Mouse (Mus musculus) heart, embryonic 11.5 days (tissue): ENCODE results near the gene Ppm1d. TPM values are rescaled to one million over a fixed set of nuclear protein-coding genes. Genes with fewer than 3 reads are reported as not detected.

Experiments used
- ATAC-seq: fragments of 200-750 bp; cut with Nextera tagmentation; replicated peaks from 2 replicates; pipeline ENCODE4 v1.8.0; 2017; ENCODE audit warnings: moderate library complexity; ENCODE audit not compliant: insufficient number of reproducible peaks, low FRiP score, low TSS enrichment
- H3K27ac ChIP-seq: fragments of 300-500 bp; sonication (generic); 2 replicates; pipeline ENCODE4 v1.5.1; 2014; ENCODE audit warnings: mild to moderate bottlenecking, low read depth, low read length
- H3K27me3 ChIP-seq: fragments of 300-500 bp; sonication (generic); 2 replicates; pipeline ENCODE4 v1.6.1; 2014; ENCODE audit warnings: mild to moderate bottlenecking, low read length, mixed read lengths; ENCODE audit not compliant: control insufficient read depth, insufficient read depth
- H3K36me3 ChIP-seq: fragments of 300-500 bp; sonication (generic); 2 replicates; pipeline ENCODE4 v1.6.1; 2014; ENCODE audit warnings: mild to moderate bottlenecking, low read length, moderate library complexity, mixed read lengths; ENCODE audit not compliant: control insufficient read depth, insufficient read depth
- H3K4me1 ChIP-seq: fragments of 300-500 bp; sonication (generic); 2 replicates; pipeline ENCODE4 v1.6.1; 2014; ENCODE audit warnings: low read length; ENCODE audit not compliant: control insufficient read depth, insufficient read depth
- H3K4me2 ChIP-seq: fragments of 300-500 bp; sonication (generic); 2 replicates; pipeline ENCODE4 v1.6.1; 2014; ENCODE audit warnings: mild to moderate bottlenecking, moderate library complexity
- H3K4me3 ChIP-seq: fragments of 300-500 bp; sonication (generic); 2 replicates; pipeline ENCODE4 v1.5.1; 2014; ENCODE audit warnings: low read depth, low read length
- H3K9ac ChIP-seq: fragments of 300-500 bp; sonication (generic); 2 replicates; pipeline ENCODE4 v1.6.1; 2014; ENCODE audit warnings: mild to moderate bottlenecking, low read depth, low read length, moderate library complexity
- H3K9me3 ChIP-seq: fragments of 300-500 bp; sonication (generic); replicated peaks from 2 replicates; pipeline ENCODE4 v1.6.1; 2016; ENCODE audit warnings: low read length; ENCODE audit not compliant: control insufficient read depth
- WGBS: fragments of 180-500 bp; shearing (Covaris S2); extraction: QIAGEN DNeasy Blood & Tissue Kit; methylation state at CpG from one replicate; pipeline ENCODE4 v1.1.7; 2014; ENCODE audit not compliant: insufficient replicate concordance; 5-methylcytosine and 5-hydroxymethylcytosine counted together
- polyA plus RNA-seq: library from polyadenylated mRNA; unstranded; fragments of >200 nt; fragmentation: Nextera tagmentation; extraction: Ambion mirVana; gene quantifications from 2 replicates; pipeline ENCODE4 v1.2.1, GENCODE M21; 2014

The Ppm1d gene
- 15.6 and 16.0 TPM in 2 replicates for polyA plus RNA-seq

- WGBS, result under 1% methylated on average over 73 of the region's 78 CpGs
- H3K27ac ChIP-seq, result peak within 1 kb of the TSS; percentile 88
Observed at GRCm38 (mm10) chr11:85310713-85311574, at the start of gene Ppm1d. Gene Ppm1d (plus strand): TSS chr11:85311244.

GRCm38 (mm10) chr11:85264635-85265034, 46.4 kb upstream of the Ppm1d start:
- Histone ChIP-seq H3K9me3 (no peaks in the 10 kb centered on the region), H3K27ac (no peak overlapping the region), H3K27me3 (no peaks in the 10 kb centered on the region), H3K4me2 (no peak overlapping the region), H3K4me3 (no peak overlapping the region), H3K36me3 (no peaks in the 10 kb centered on the region), H3K9ac (no peak overlapping the region), H3K4me1 (no peaks in the 10 kb centered on the region)
- 55% methylated on average over 5 of the region's 5 CpGs for WGBS
- ATAC-seq, result no peak

More at GRCm38 (mm10) chr11:85310713-85311574, at the start of gene Ppm1d:
- Histone ChIP-seq H3K36me3 (peaks cover 7% of the 10 kb centered on the region), H3K4me1 (peaks cover 20% of the 10 kb centered on the region; the same call in 1 of the 2 replicates), H3K4me2 (peak within 1 kb of the TSS; percentile 90), H3K9me3 (no peaks in the 10 kb centered on the region), H3K9ac (peak within 1 kb of the TSS; percentile 92), H3K4me3 (peak within 1 kb of the TSS; percentile 86), H3K27me3 (no peaks in the 10 kb centered on the region)
- ATAC-seq, result peak; percentile 92

GRCm38 (mm10) chr11:85267393-85267792, 43.7 kb upstream of the Ppm1d start:
- WGBS, result 89% methylated on average over 1 of the region's 1 CpGs
- H3K27ac ChIP-seq, result no peak overlapping the region

GRCm38 (mm10) chr11:85270631-85271030, 40.4 kb upstream of the Ppm1d start:
- Histone ChIP-seq H3K4me2 (no peak overlapping the region), H3K27me3 (no peaks in the 10 kb centered on the region), H3K27ac (no peak overlapping the region), H3K4me3 (no peak overlapping the region), H3K36me3 (no peaks in the 10 kb centered on the region), H3K9me3 (no peaks in the 10 kb centered on the region), H3K4me1 (no peaks in the 10 kb centered on the region), H3K9ac (no peak overlapping the region)
- ATAC-seq, result no peak
- WGBS, result 54% methylated on average over 3 of the region's 3 CpGs

More at GRCm38 (mm10) chr11:85267393-85267792, 43.7 kb upstream of the Ppm1d start:
- no peak overlapping the region for H3K9ac ChIP-seq
- no peaks in the 10 kb centered on the region for H3K4me1 ChIP-seq
- ATAC-seq, result no peak
- H3K9me3 ChIP-seq, result no peaks in the 10 kb centered on the region
- H3K4me2 ChIP-seq, result no peak overlapping the region
- H3K4me3 ChIP-seq, result no peak overlapping the region
- H3K36me3 ChIP-seq, result no peaks in the 10 kb centered on the region
- H3K27me3 ChIP-seq, result no peaks in the 10 kb centered on the region

- H3K9ac ChIP-seq, result no peak overlapping the region
- no peak for ATAC-seq
- no peaks in the 10 kb centered on the region for H3K9me3 ChIP-seq
- H3K4me2 ChIP-seq, result no peak overlapping the region
- H3K4me3 ChIP-seq, result no peak overlapping the region
- no peak overlapping the region for H3K27ac ChIP-seq
- WGBS, result 67% methylated on average over 6 of the region's 6 CpGs
- peaks cover 5% of the 10 kb centered on the region; the same call in 1 of the 2 replicates for H3K4me1 ChIP-seq
- H3K27me3 ChIP-seq, result no peaks in the 10 kb centered on the region
- no peaks in the 10 kb centered on the region for H3K36me3 ChIP-seq
Observed at GRCm38 (mm10) chr11:85273299-85273698, 37.7 kb upstream of the Ppm1d start.

- Histone ChIP-seq H3K27me3 (no peaks in the 10 kb centered on the region), H3K4me2 (no peak overlapping the region), H3K36me3 (no peaks in the 10 kb centered on the region), H3K9ac (no peak overlapping the region), H3K4me3 (no peak overlapping the region), H3K27ac (no peak overlapping the region), H3K9me3 (no peaks in the 10 kb centered on the region), H3K4me1 (peaks cover 5% of the 10 kb centered on the region; the same call in 1 of the 2 replicates)
- WGBS, result 71% methylated on average over 5 of the region's 5 CpGs
- ATAC-seq, result no peak
Observed at GRCm38 (mm10) chr11:85275151-85275550, 35.9 kb upstream of the Ppm1d start.

- no peak for ATAC-seq
- H3K4me2 ChIP-seq, result no peak overlapping the region
- peaks cover 5% of the 10 kb centered on the region; the same call in 1 of the 2 replicates for H3K4me1 ChIP-seq
- no peak overlapping the region for H3K27ac ChIP-seq
- no peak overlapping the region for H3K9ac ChIP-seq
- no peaks in the 10 kb centered on the region for H3K36me3 ChIP-seq
- no peak overlapping the region for H3K4me3 ChIP-seq
- WGBS, result 48% methylated on average over 5 of the region's 5 CpGs
- no peaks in the 10 kb centered on the region for H3K27me3 ChIP-seq
- H3K9me3 ChIP-seq, result no peaks in the 10 kb centered on the region
Observed at GRCm38 (mm10) chr11:85277609-85278008, 33.4 kb upstream of the Ppm1d start.

GRCm38 (mm10) chr11:85278175-85278574, 32.9 kb upstream of the Ppm1d start:
- H3K9me3 ChIP-seq, result no peaks in the 10 kb centered on the region
- no peak for ATAC-seq
- no peaks in the 10 kb centered on the region for H3K27me3 ChIP-seq
- H3K4me2 ChIP-seq, result no peak overlapping the region
- H3K9ac ChIP-seq, result no peak overlapping the region
- H3K4me3 ChIP-seq, result no peak overlapping the region
- no peaks in the 10 kb centered on the region for H3K36me3 ChIP-seq
- no peak overlapping the region for H3K27ac ChIP-seq
- H3K4me1 ChIP-seq, result peaks cover 5% of the 10 kb centered on the region; the same call in 1 of the 2 replicates
- 64% methylated on average over 1 of the region's 1 CpGs for WGBS
